Mouse (Mus musculus) heart, embryonic 14.5 days (tissue): ENCODE measurements around the gene Stk26. TPM values are rescaled to one million over a fixed set of nuclear protein-coding genes. Genes with fewer than 3 reads are reported as not detected.

Source experiments
- ATAC-seq: fragments of 200-750 bp; cut with Nextera tagmentation; 2 replicates; pipeline ENCODE4 v1.8.0; 2017; ENCODE audit warnings: low read depth, moderate TSS enrichment; ENCODE audit not compliant: insufficient number of reproducible peaks, insufficient read depth, low FRiP score
- H3K27ac ChIP-seq, 2 experiments: fragments of 200-500 bp in 1 of 2; fragments of 300-500 bp in 1 of 2; sonication (generic) in 1 of 2; replicated peaks in 1 of 2; 2 replicates each; pipeline ENCODE4 v1.5.1; 2012 to 2014; ENCODE audit warnings: low read depth in 2 of 2, low read length in 2 of 2, control low read depth in 1 of 2, mild to moderate bottlenecking in 1 of 2, mixed read lengths in 1 of 2; ENCODE audit not compliant: control insufficient read depth in 1 of 2, insufficient read depth in 1 of 2
- H3K27me3 ChIP-seq: fragments of 300-500 bp; sonication (generic); 2 replicates; pipeline ENCODE4 v1.6.1; 2014; ENCODE audit warnings: mild to moderate bottlenecking, low read length, control low read depth; ENCODE audit not compliant: control insufficient read depth, insufficient read depth
- H3K36me3 ChIP-seq: fragments of 300-500 bp; sonication (generic); 2 replicates; pipeline ENCODE4 v1.6.1; 2014; ENCODE audit warnings: mild to moderate bottlenecking, control low read depth, low read length, mixed read lengths; ENCODE audit not compliant: control insufficient read depth, insufficient read depth
- H3K4me1 ChIP-seq, 2 experiments: fragments of 200-500 bp in 1 of 2; fragments of 300-500 bp in 1 of 2; sonication (generic) in 1 of 2; 2 replicates each; pipeline ENCODE4 v1.6.1; 2012 to 2014; ENCODE audit warnings: low read length in 2 of 2, control low read depth in 1 of 2, mixed read lengths in 1 of 2; ENCODE audit not compliant: control insufficient read depth in 2 of 2, insufficient read depth in 2 of 2
- H3K4me2 ChIP-seq: fragments of 300-500 bp; sonication (generic); 2 replicates; pipeline ENCODE4 v1.6.1; 2014; ENCODE audit warnings: mild to moderate bottlenecking, low read length
- H3K4me3 ChIP-seq, 2 experiments: fragments of 200-500 bp in 1 of 2; fragments of 300-500 bp in 1 of 2; sonication (generic) in 1 of 2; 2 replicates each; pipeline ENCODE4 v1.5.1; 2012 to 2014; ENCODE audit warnings: low read length in 2 of 2, mild to moderate bottlenecking in 2 of 2, control low read depth in 1 of 2, low read depth in 1 of 2, moderate library complexity in 1 of 2; ENCODE audit not compliant: control insufficient read depth in 1 of 2, insufficient read depth in 1 of 2
- H3K9ac ChIP-seq: fragments of 300-500 bp; sonication (generic); 2 replicates; pipeline ENCODE4 v1.6.1; 2014; ENCODE audit warnings: mild to moderate bottlenecking, low read length
- H3K9me3 ChIP-seq: fragments of 300-500 bp; sonication (generic); 2 replicates; pipeline ENCODE4 v1.6.1; 2016; ENCODE audit warnings: low read length, control low read depth; ENCODE audit not compliant: control insufficient read depth
- WGBS: fragments of 180-500 bp; shearing (Covaris S2); extraction: QIAGEN DNeasy Blood & Tissue Kit; methylation state at CpG from one replicate; pipeline ENCODE4 v1.1.7; 2014; 5-methylcytosine and 5-hydroxymethylcytosine counted together
- polyA plus RNA-seq: library from polyadenylated mRNA; unstranded; fragments of >200 nt; fragmentation: Nextera tagmentation; extraction: Ambion mirVana; gene quantifications from 2 replicates; pipeline ENCODE4 v1.2.1, GENCODE M21; 2014

Gene Stk26
- polyA plus RNA-seq, 1 experiment from 2014 or later: 4.9 TPM

DNA sequence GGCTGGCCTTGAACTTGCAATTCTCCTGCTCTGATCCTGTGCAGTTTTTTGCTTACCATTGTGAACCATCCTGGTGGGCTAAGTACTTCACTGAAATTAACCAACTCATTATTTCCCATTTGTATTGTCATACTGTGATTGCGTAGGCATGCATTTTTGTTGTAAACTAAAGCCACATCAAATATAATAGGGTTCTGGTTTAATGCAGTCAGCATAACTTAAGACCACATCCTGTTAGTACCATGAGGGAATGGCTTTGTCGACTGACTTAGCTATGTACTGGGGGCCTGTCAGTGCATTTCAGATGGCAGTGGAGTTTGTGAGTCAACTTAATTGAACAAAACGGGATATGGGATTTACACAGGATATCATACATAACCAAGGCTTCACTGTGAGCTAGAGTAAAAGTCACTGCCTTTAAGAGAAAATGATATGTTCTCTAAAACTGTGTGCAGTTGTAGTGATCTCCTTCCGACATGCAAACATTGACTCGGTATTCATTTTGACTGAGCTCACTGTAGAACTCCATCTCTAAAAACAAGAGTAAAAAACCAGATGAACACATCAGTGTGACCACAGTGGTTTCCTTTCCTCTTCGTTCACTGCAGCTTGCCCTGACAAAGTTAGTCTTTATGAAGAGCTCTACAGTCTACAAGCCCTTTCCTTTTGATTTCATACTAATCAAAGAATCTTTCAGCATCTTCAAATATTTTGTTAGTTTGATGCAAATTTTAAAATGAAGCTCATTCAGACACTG, 33.6 kb downstream of the Stk26 start:
- Histone ChIP-seq H3K4me3 (no peak overlapping the region), H3K27me3 (no peaks in the 10 kb centered on the region), H3K4me2 (no peak overlapping the region), H3K36me3 (no peaks in the 10 kb centered on the region), H3K27ac (no peak overlapping the region), H3K4me1 (no peaks in the 10 kb centered on the region), H3K9me3 (no peaks in the 10 kb centered on the region), H3K9ac (no peak overlapping the region)
- ATAC-seq: no peak
- 79% methylated on average over 6 of the region's 6 CpGs for WGBS

DNA sequence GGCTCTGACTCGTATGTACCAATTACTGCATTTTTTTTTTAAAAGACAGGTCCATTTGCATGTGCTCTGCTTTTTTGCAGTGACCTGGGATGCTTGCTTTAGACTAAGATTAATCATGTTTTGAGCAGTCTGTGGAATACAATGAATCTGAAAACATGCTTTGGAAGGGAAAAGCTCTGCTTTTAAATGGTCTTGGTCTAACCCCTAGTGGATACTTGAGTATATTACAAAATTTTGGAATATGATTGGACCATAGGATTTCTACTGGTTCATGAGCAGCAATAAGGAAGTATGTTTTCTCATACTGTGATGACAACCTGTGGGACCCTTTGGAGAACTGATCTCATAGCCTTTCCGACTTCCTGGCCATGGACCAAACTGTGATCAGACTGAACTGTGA, 47.2 kb downstream of the Stk26 start:
- no peak overlapping the region for H3K9ac ChIP-seq
- H3K27ac ChIP-seq: no peak overlapping the region
- 71% methylated on average over 2 of the region's 2 CpGs for WGBS
- no peak overlapping the region for H3K4me2 ChIP-seq
- H3K27me3 ChIP-seq: no peaks in the 10 kb centered on the region
- no peaks in the 10 kb centered on the region for H3K9me3 ChIP-seq
- H3K4me3 ChIP-seq: no peak overlapping the region
- no peaks in the 10 kb centered on the region for H3K4me1 ChIP-seq
- no peak for ATAC-seq
- no peaks in the 10 kb centered on the region for H3K36me3 ChIP-seq

DNA sequence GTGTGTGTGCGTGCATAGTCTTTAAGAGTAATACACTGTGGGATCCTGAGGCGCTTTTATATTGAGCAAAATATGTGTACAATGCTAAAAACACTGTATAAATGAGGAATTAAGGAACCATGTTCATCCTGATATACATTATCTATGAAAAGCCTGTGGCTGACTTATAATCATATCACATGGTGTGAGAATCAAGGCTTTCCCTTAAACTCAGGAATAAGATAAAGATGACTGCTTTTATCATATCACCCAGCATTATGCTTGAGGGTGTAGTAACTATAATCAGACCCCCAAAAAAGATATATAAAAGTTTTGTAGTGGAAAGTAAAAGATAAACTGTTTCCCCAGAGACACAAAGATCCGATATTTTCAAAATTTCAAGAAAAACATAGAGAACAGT, 62.6 kb downstream of the Stk26 start:
- H3K36me3 ChIP-seq: no peaks in the 10 kb centered on the region
- H3K4me1 ChIP-seq: no peaks in the 10 kb centered on the region
- H3K4me2 ChIP-seq: no peak overlapping the region
- H3K27me3 ChIP-seq: no peaks in the 10 kb centered on the region
- H3K27ac ChIP-seq: no peak overlapping the region
- H3K9ac ChIP-seq: no peak overlapping the region
- H3K9me3 ChIP-seq: no peaks in the 10 kb centered on the region
- WGBS: 71% methylated on average over 3 of the region's 3 CpGs
- ATAC-seq: no peak
- H3K4me3 ChIP-seq: no peak overlapping the region

DNA sequence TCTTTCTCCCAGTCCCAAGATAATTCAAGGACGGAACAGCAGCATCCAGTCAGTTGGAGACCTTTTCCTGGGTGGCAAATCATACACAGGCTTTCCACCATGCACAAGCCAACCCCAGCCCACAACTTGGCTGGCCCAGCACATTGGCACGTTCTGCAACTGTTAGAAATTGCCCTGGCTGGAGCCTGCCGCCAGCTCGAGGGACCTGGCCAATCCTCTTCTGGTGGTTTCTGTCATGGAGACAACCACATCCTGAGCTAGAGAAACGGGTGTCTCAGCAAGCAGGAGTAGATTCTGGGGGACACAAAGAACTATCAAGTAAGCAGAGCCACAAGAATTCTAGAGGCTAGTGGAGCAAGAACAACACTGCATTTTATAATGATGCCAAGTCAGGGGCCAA, 69.1 kb downstream of the Stk26 start:
- Histone ChIP-seq H3K27ac (no peak overlapping the region), H3K9ac (no peak overlapping the region), H3K27me3 (no peaks in the 10 kb centered on the region), H3K9me3 (no peaks in the 10 kb centered on the region), H3K4me2 (no peak overlapping the region), H3K4me3 (no peak overlapping the region), H3K4me1 (no peaks in the 10 kb centered on the region), H3K36me3 (no peaks in the 10 kb centered on the region)
- no peak for ATAC-seq
- WGBS: 72% methylated on average over 5 of the region's 5 CpGs

DNA sequence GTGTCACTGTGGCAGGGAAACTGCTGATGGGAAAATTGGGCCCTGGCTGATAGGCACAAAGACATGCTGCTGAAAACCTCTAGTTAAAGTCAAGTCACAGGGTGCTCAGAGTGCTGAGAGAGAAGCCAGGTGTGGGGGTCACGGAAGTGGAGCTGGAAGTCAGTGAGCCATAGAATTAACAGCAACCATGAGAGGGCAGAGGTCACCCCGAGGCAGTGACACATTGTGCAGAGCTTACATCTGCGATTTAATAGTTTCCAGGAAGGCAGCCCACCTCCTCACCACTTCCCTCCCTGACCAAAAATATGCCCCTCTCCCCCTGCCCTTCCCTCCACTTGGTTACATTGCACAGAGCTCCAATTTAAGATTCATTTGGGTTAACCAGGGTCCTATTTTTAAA, 76.5 kb downstream of the Stk26 start:
- Histone ChIP-seq H3K9me3 (no peaks in the 10 kb centered on the region), H3K4me2 (no peak overlapping the region), H3K27ac (no peak overlapping the region), H3K4me1 (peaks cover 0 to 4% of the 10 kb centered on the region in 2 experiments; a peak in 2 of 4 replicates), H3K36me3 (no peaks in the 10 kb centered on the region), H3K4me3 (no peak overlapping the region), H3K27me3 (no peaks in the 10 kb centered on the region), H3K9ac (no peak overlapping the region)
- 49% methylated on average over 3 of the region's 3 CpGs for WGBS
- no peak for ATAC-seq

DNA sequence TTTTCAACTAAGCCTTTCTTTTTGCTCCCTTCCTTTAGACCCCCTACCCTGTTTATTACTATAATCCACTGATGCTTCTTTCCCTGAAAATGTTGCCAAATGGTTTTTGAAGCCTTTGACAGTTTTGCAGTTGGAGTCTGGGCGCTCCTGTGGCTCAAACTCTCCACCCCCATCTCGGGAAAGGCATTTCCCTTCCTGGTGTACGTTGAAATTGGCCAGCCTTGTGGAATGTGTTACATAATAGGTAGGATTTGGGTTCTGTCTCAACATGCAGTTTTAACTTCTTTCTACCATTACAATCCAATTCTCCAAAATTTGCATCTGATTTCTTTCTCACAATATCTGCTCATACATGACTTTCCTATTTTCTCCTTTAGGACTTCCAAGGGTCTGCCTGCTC, 77.9 kb downstream of the Stk26 start:
- no peak for ATAC-seq
- Histone ChIP-seq H3K27me3 (no peaks in the 10 kb centered on the region), H3K4me1 (peaks cover 0 to 4% of the 10 kb centered on the region in 2 experiments; a peak in 2 of 4 replicates), H3K9me3 (no peaks in the 10 kb centered on the region), H3K4me2 (no peak overlapping the region), H3K9ac (no peak overlapping the region), H3K4me3 (no peak overlapping the region), H3K36me3 (no peaks in the 10 kb centered on the region), H3K27ac (no peak overlapping the region)
- 25% methylated on average over 3 of the region's 3 CpGs for WGBS

DNA sequence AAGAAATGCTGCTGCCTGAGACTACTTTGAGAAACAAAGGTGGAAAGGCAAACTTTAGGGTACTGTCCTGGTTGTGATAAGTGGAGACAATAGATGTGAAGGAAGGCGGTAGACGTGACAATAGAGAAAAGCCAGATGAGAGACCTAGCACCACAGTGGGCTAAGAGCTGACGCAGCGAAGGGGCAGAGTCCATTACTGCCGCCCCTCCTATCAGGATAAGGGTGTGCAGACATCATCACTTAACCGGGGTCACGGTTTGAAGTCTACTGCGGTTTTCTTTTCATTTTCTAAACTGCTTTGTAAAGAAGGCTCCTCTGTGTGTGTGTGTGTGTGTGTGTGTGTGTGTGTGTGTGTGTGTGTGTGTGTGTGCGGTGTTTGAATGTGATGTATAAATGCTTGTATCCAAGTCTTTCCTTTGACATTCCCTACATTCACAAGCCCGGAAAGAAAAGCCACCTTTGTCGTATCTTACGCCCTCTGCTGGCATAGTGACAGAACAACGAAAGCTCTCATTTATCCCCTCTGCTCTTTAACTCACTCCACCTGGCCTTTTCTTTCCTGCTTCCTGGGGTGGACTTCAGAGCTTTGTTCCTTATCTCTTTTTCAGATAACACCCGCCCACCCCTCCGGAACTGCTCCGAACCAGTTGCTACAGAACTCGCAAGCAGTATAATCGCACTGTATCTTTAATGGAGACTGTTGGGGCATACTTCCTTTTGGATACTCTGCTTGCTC, 84.0 kb downstream of the Stk26 start:
- WGBS: 25% methylated on average over 18 of the region's 18 CpGs
- no peak overlapping the region for H3K4me3 ChIP-seq
- ATAC-seq: no peak

More for the DNA sequence above, 84.0 kb downstream of the Stk26 start:
- Histone ChIP-seq H3K27me3 (no peaks in the 10 kb centered on the region), H3K9me3 (no peaks in the 10 kb centered on the region), H3K9ac (no peak overlapping the region), H3K4me1 (peaks cover 0 to 2% of the 10 kb centered on the region in 2 experiments; a peak in 1 of 4 replicates), H3K27ac (no peak overlapping the region), H3K4me2 (peak overlapping the region; percentile 37), H3K36me3 (no peaks in the 10 kb centered on the region)
